Mouse (Mus musculus): ENCODE measurements around the gene Tram2. TPM values are rescaled to one million over a fixed set of nuclear protein-coding genes. Genes with fewer than 3 reads are reported as not detected.

Gene Tram2
- total RNA-seq, 1 experiment from 2014 or later, result 3.3 TPM

DNA sequence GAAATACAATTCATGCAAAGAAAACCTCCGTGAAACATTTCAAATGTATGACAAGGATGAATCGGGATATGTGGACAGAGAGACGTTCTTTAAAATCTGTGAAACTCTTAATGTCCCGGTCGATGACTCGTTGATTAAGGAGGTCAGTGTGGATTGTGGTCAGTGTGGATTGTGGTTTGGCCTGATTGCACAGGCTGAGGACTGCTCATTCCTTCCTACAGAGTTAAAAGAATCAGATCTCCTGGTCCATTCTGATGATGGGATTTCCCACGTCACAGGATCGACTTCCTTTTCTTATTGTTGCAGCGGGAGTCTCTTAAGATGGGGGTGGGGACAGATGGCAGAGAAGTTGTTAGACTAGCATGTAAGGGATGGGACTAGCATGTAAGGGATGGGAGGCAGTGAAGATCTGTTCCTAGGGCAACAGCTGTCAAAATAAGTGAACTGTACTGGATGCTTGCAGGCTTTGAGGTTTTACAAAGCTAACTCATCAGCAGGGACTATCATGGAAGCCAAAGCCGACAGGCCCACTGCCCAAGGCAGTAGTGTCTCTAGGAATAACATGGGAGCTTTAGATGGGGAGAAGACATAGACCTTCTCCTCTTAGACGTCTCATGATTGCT is 89.5 kb downstream of the Tram2 start:
- no peak for ATAC-seq (ENCODE audit: extremely low read depth, insufficient number of reproducible peaks, low FRiP score, poor library complexity, severe bottlenecking)

DNA sequence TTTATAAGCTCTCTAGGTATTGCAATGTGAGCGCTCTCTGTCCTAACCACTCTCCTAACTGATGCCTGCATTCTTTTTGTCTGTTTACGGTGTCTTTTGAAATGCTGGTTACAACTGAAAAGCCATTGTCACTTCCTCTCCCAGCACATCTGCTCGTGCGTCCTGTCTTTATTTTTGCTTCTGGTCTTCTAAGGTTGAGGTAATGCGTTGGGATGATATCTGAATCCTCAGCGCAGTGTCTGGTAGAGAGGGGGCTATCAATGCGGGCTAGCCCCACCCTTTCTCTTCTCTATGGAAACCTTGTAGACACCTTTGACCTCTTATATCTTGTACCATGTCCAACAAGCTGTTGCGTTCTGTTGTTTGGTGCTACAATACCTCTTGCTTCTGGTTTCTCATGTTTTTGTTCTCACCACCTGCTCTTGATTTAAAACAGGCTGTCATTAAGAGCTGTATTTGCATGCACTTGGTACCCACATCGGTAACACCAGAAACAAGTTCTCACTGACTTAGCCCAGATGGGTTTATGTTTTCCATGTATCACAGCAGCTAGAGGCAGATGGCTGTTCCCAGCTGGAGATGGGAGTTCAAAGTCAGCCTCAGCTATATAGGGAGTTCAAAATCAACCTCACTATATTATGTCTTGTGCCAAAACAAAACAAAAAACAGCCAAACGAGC is 92.5 kb downstream of the Tram2 start:
- peak; percentile 19; the same call in 1 of the 2 replicates for ATAC-seq (ENCODE audit: extremely low read depth, insufficient number of reproducible peaks, low FRiP score, poor library complexity, severe bottlenecking)

DNA sequence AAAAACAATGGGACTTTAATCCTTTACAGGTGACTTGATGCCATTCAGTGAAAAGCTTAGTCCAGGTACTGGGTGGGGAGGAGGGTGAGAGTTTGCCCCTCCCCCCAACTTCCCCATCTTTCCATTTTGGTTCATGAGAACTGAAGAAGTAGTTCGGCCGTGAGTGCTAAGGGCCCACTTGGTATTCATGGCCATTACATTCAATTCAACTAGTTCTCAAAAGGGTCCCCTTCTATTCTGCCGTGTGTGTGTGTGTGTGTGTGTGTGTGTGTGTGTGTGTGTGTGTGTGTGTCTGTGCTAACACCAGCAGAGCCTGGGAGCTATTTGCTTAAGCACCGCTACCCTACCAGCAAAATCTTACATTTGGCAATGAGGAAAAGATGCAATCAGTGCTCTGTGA is 94.4 kb downstream of the Tram2 start:
- no peak for ATAC-seq (ENCODE audit: extremely low read depth, insufficient number of reproducible peaks, low FRiP score, poor library complexity, severe bottlenecking)

DNA sequence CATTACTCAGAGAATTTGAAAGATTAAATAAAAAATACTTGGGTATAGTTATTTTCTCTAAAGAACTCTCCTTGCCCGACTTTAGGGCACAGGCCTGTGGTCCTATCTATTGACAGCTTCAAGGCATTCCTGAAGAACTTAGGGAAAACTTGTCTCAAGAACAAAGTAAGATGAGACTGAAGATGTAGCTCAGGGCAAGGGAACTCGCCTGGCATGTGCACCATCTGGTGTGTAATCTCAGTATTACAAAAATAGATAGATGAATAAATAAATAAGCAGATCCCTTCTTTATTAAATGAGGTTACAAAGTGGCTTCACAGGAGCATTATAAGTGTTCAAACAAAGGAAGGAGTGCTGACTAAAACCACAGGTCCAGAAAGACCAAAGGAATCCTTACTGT is 94.9 kb downstream of the Tram2 start:
- no peak for ATAC-seq (ENCODE audit: extremely low read depth, insufficient number of reproducible peaks, low FRiP score, poor library complexity, severe bottlenecking)

DNA sequence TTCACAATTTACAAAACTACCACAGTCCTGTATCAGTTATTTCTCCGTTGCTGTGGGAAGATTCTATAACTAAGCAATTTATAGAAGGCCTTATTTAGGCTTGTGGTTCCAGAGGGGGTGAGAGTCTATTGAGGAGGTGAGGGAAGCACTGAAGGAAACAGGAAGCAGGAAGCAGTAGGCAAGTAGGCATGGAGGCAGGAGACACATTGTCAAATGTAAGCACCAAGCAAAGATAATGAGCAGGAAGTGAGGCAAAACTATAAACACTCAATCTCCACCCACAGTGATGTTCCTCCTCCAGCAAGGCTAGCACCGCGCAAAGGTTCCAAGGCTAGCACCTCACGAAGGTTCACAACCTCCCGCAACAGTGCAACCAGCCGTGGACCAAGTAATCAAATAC is 97.3 kb downstream of the Tram2 start:
- ATAC-seq (ENCODE audit: extremely low read depth, insufficient number of reproducible peaks, low FRiP score, poor library complexity, severe bottlenecking), result no peak

DNA sequence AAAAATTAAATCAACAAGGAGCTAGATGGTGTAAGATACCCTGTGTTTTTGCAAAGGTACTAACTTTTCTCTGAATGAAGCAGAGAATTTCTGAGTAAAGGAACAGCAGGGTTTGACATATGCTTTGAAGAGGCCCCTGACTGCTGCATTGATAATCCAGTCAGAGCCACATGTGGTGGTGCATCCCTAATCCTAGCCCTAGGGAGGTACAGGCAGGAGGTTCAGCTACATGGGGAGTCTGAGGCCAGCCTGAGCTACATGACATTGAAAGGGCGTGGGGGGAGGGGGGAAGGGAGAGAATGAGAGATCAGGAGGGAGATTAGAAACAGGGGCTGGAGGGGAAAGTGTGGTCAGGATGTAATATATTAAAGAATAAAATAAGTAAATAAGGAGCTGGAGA is 98.5 kb downstream of the Tram2 start:
- no peak for ATAC-seq (ENCODE audit: extremely low read depth, insufficient number of reproducible peaks, low FRiP score, poor library complexity, severe bottlenecking)

DNA sequence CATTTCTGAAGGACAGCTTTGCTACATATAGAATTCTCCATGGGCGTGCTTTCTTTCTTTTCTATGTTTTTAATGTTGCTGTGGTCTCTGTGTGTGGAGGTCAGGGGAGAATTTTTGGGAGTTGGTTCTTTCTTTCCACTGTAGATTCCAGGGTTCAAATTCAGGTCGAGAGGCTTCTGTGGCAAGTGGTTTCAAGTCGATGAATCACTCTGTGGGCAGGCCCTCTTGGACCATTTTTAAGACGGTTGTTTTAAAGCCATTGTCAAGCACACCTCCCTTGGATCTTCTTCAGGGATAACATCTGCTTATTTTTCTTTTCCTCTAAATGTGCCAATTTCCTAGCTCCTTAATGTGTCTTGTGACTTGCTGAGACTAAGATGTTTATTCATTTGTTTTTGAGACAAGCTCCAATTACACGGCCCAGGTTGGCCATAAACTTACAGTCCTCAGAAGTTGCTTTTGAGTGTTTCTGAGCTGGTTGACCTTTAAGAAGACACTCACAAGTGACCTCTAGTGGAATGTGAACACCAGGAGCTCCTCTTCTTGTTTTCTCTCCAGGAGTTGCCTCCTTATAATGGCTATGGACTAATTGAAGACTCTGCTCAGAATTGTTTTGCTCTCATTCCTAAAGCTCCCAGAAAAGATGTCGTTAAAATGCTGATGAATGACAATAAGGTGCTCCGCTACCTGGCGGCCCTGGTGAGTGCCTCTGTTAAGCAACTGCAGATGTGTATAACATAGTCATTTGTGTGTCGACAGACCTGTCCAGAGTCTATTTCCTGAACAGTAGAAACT is 104.5 kb downstream of the Tram2 start:
- no peak for ATAC-seq (ENCODE audit: extremely low read depth, insufficient number of reproducible peaks, low FRiP score, poor library complexity, severe bottlenecking)

DNA sequence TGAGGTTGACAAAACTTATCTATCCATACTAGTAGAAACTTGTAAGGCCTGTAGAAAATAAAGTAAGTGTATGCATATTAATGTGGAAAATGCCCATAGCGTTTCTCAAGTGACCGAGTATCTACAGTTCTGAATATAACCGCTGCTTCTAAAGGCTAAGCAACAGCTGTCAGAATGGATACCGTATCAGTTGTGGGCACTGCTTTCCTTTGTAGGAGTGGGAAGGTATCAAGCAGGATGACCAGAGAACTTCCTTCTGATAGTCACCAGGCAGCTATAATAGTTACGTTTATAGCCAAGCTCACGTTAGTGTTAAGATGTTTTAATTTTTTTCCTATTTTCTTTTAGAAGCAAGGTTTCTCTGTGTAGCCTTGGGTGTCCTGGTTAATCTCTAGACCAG is 105.6 kb downstream of the Tram2 start:
- no peak for ATAC-seq (ENCODE audit: extremely low read depth, insufficient number of reproducible peaks, low FRiP score, poor library complexity, severe bottlenecking)

DNA sequence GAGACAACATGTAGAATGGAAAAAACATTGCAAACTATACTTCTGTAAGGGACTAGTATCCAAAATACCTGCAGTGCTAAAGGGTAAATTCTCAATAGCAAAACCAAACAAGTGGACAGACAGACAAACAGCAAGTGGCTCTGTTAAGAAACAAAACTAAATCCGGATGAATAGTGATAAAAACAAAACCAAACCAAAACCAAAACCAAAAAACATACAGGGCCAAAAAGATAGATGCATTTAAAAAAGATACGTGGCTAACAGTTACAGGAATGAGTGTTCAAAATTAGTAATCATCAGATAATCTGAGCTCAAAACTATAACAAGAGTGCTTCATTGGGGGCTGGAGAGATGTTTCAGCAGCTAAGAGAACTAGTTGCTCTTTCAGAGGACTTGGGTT is 109.4 kb downstream of the Tram2 start:
- no peak for ATAC-seq (ENCODE audit: extremely low read depth, insufficient number of reproducible peaks, low FRiP score, poor library complexity, severe bottlenecking)

DNA sequence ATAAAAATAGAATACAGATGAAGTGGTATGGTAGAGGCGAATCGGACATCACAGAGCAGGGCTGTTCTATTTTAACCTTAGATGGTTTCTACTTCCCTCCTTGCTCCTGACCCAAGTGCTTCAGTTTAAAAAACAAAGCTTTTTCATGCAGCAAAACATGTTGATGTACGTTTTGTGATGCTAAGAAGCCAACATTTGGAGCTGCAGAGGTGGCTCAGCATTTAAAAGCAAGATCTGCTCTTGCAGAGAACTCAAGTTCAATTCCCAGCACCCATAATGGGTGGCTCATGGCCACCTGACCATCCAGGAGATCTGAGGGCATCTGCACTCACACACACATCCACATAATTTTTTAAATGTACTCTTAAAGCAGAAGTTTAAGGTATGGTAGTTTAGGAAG is 124.2 kb downstream of the Tram2 start:
- ATAC-seq (ENCODE audit: extremely low read depth, insufficient number of reproducible peaks, low FRiP score, poor library complexity, severe bottlenecking), result no peak

DNA sequence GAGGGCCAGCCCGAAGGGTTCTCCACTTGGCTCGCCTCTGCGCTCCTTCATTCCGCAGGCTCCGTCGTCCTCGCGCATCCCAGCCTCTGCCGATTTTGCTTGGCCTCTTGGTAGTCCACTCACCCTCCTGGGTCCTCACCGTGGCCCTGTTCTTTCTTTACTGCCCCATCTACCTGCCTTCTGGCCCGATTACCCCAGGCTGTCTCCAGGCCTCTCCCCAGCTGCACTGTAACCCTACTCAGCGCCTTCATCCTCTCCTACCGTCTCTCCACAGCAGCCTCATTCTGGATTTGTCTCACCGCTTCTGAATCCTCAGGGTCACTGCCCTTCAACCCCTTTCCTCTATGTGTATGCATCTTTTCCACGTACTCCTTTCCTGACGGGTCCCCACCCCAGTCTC is 127.2 kb downstream of the Tram2 start:
- no peak for ATAC-seq (ENCODE audit: extremely low read depth, insufficient number of reproducible peaks, low FRiP score, poor library complexity, severe bottlenecking)

DNA sequence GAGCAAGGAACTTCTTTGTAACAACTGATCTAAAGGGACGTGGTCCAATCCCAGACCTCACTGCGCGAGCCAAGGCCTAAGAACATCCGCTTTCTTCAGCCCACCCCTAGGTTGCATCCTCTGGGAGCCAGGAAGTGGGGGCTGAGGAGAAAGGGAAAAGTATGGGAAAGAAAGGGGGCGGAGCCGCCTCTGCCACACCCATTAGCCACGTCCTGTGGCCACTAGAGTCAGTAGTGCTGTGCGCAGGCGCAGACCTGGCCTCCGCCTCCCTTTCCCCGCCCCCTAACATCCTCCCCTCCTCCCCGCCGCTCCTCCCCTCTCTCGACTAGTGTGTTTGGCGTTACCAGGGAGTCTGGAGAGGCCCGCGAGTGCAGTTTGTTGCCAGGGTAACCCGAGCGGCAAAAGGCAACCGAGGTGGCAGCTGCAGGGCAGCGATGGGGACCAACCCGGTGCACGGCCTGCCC is 127.7 kb downstream of the Tram2 start, which contains the start of gene Efhc1:
Efhc1 (plus strand) TSS at position 327 of the 464 bp plus-strand sequence.
- ATAC-seq (ENCODE audit: extremely low read depth, insufficient number of reproducible peaks, low FRiP score, poor library complexity, severe bottlenecking), result peak; percentile 83

Other genes starting within 250 kb of the Tram2 start
- 1.6 and 1.7 TPM in 2 replicates for gene Paqr8, start 188.6 kb downstream of the Tram2 start, total RNA-seq (2017)
- 0.47 TPM in 1 of 2 replicates, not detected in the other for gene Efhc1, start 127.6 kb downstream of the Tram2 start, total RNA-seq (2017)
- gene Tmem14a, start 139.3 kb upstream of the Tram2 start, total RNA-seq (2017), result 0.37 and 2.2 TPM in 2 replicates
- not detected in 2 replicates for gene Gsta3, start 161.4 kb upstream of the Tram2 start, total RNA-seq (2017)

Measured in neutrophil, adult 5-6 weeks (primary cell).